Mouse (Mus musculus): ENCODE results near the gene Myh10. TPM values are rescaled to one million over a fixed set of nuclear protein-coding genes. Genes with fewer than 3 reads are reported as not detected.

Myh10 gene
- polyA plus RNA-seq (2012; rRNA removed): 5.9 and 6.3 TPM in 2 replicates

DNA sequence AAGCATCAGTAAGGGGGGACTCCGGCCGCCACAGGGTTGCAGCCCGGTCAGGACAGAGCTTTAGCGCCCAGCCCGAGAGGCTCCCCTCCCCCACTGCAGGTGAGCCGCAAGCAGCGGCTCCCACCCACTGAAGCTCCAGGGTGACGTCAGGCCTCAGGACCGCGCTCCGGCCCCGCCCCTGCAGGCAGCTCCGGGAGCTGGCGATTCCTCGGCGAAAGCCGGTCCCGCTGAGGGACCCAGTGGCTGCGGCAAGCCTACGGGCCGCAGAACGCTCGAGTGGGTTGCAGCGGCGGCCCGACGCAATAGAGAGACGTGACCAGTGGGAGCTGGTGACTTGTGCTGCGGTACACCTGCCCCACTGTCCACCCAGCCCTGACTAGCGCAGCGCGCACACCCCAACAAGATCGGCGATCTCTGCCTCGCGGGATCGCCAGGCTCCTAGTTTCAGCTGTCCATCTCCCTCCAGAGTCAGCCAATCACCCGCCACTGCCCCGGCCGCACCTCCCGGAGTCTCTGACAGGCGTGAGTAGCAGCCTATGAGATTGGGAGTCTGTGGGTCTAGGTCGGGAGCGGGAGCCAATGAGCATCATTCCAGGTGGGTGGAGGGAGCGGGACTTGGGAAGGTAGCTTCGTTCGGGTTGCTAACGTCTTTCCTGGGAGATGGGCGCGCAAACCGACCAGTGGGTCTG lies at the start of gene Myh10:
Gene Myh10, plus strand, starts transcription at position 239 of the 689 bp plus-strand sequence.
- TF ChIP-seq POLR2A (IDR thresholded peaks at IDR 0.05; ENCODE audit: low read depth, low read length) (no peak), CTCF (IDR thresholded peaks at IDR 0.05; ENCODE audit: extremely low read depth, insufficient read depth, insufficient read length, insufficient replicate concordance) (no peak)
- H3K27ac ChIP-seq (ENCODE audit: insufficient read depth, low read length): peak within 1 kb of the TSS; percentile 60; the same call in 1 of the 2 replicates
- peaks cover 22% of the 10 kb centered on the region for H3K27me3 ChIP-seq (ENCODE audit: control insufficient read depth, insufficient read depth, low read length)

DNA sequence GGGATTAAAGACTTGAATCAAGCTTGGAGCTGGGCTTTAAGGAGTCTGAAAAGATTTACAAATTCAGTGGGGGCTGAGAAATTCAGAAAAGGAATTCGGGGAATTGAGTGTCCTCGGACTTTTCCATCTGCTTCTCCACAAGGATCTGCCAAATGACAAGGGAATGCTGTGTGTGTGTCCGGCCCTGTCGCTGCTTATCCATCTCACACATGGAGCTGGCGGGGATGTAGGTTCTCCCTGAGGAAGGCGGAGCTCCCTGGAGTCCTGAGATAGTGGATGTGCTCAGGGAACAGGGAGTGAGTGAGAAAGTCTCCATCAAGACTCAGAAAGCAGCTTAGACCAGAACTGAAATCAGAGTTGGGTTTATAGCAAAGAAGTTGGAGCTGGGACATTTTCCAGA lies 46.6 kb upstream of the Myh10 start:
- DNase-seq (ENCODE audit: low read depth in 1 of 2, low spot score in 2 of 2): no peak

More for the DNA sequence above, at the start of gene Myh10:
- DNase-seq (ENCODE audit: low read depth in 1 of 2, low spot score in 2 of 2): peak; percentile 85 to 95
- peaks cover 11% of the 10 kb centered on the region for H3K4me1 ChIP-seq (ENCODE audit: control insufficient read depth, insufficient read depth, insufficient read length)
- under 1% methylated on average over 51 of the region's 51 CpGs for WGBS
- peak within 1 kb of the TSS; percentile 78 for H3K4me3 ChIP-seq (ENCODE audit: extremely low read depth, insufficient read depth, insufficient read length)
- no peaks in the 10 kb centered on the region for H3K36me3 ChIP-seq (ENCODE audit: control insufficient read depth, insufficient read depth, low read length)

DNA sequence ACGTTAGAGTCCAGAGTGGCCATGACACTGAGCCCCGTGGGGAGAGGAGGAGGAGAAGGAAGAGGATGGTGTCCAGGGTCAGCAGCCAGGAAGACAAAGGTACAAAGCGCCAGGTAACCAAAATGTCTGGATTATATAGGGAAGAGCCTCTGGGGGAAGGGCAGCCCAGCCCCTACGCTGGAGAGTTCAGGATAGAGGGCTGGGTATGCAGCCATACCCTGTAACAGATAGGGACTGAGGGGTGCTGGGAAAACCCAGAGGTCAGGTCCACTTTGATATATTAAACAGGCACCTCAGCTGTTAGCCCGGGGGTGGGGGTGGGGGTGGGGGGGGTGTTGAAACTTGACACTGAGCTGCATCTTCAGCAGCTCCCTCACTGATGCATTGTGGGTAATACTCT lies 43.6 kb upstream of the Myh10 start:
- no peak overlapping the region for H3K27ac ChIP-seq (ENCODE audit: insufficient read depth, low read length)
- no peaks in the 10 kb centered on the region for H3K27me3 ChIP-seq (ENCODE audit: control insufficient read depth, insufficient read depth, low read length)
- H3K36me3 ChIP-seq (ENCODE audit: control insufficient read depth, insufficient read depth, low read length): no peaks in the 10 kb centered on the region
- no peaks in the 10 kb centered on the region for H3K4me1 ChIP-seq (ENCODE audit: control insufficient read depth, insufficient read depth, insufficient read length)
- TF ChIP-seq CTCF (IDR thresholded peaks at IDR 0.05; ENCODE audit: extremely low read depth, insufficient read depth, insufficient read length, insufficient replicate concordance) (no peak), POLR2A (IDR thresholded peaks at IDR 0.05; ENCODE audit: low read depth, low read length) (no peak)
- DNase-seq (ENCODE audit: low read depth in 1 of 2, low spot score in 2 of 2): no peak
- no peak overlapping the region for H3K4me3 ChIP-seq (ENCODE audit: extremely low read depth, insufficient read depth, insufficient read length)
- 80% methylated on average over 5 of the region's 5 CpGs for WGBS

More for the DNA sequence above, 46.6 kb upstream of the Myh10 start:
- Histone ChIP-seq H3K27me3 (ENCODE audit: control insufficient read depth, insufficient read depth, low read length) (no peaks in the 10 kb centered on the region), H3K27ac (ENCODE audit: insufficient read depth, low read length) (no peak overlapping the region), H3K4me3 (ENCODE audit: extremely low read depth, insufficient read depth, insufficient read length) (no peak overlapping the region), H3K4me1 (ENCODE audit: control insufficient read depth, insufficient read depth, insufficient read length) (no peaks in the 10 kb centered on the region), H3K36me3 (ENCODE audit: control insufficient read depth, insufficient read depth, low read length) (no peaks in the 10 kb centered on the region)
- TF ChIP-seq POLR2A (IDR thresholded peaks at IDR 0.05; ENCODE audit: low read depth, low read length) (no peak), CTCF (IDR thresholded peaks at IDR 0.05; ENCODE audit: extremely low read depth, insufficient read depth, insufficient read length, insufficient replicate concordance) (no peak)
- WGBS: 82% methylated on average over 6 of the region's 6 CpGs

DNA sequence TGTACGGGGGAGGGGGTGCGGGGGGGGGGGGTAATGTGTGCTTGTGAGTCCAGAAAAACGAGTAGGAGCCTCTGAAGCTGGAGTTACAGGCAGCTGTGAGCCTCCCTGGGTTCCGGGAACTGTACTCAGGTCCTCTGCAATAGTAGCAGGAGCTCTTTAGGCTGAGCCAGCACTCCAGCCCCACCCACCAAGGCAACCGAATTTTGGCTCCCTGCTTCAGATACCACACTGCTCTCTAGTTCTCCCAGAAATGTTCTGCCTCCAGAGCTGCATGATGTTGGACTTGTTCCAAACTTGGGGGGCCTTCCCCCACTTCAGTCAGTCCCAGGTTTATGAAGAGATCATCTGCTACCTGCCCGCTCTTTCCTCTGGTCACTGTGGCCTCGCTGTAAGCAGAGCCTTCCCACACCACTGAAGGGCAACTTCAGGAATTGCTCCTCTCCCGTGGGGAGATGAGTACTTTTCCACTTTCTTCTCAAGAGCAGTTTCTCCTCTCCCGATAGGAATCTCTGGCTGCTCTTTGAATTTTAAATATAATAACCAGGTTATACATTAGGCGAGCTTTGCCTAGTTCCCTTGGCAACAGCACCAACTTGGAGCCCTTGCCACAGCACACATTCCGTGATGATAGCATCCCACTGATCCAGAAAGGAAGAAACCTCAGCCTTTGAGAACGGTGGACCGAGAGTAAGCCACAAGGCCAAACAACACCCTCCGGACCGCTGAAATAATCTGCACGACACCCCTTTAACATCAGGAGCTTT lies 42.8 kb upstream of the Myh10 start:
- DNase-seq (ENCODE audit: low read depth in 1 of 2, low spot score in 2 of 2): no peak
- no peak for TF ChIP-seq POLR2A (IDR thresholded peaks at IDR 0.05; ENCODE audit: low read depth, low read length)
- TF ChIP-seq CTCF (IDR thresholded peaks at IDR 0.05; ENCODE audit: extremely low read depth, insufficient read depth, insufficient read length, insufficient replicate concordance): no peak
- Histone ChIP-seq H3K4me3 (ENCODE audit: extremely low read depth, insufficient read depth, insufficient read length) (no peak overlapping the region), H3K27ac (ENCODE audit: insufficient read depth, low read length) (no peak overlapping the region), H3K4me1 (ENCODE audit: control insufficient read depth, insufficient read depth, insufficient read length) (no peaks in the 10 kb centered on the region), H3K27me3 (ENCODE audit: control insufficient read depth, insufficient read depth, low read length) (no peaks in the 10 kb centered on the region), H3K36me3 (ENCODE audit: control insufficient read depth, insufficient read depth, low read length) (no peaks in the 10 kb centered on the region)
- WGBS: 78% methylated on average over 15 of the region's 16 CpGs

DNA sequence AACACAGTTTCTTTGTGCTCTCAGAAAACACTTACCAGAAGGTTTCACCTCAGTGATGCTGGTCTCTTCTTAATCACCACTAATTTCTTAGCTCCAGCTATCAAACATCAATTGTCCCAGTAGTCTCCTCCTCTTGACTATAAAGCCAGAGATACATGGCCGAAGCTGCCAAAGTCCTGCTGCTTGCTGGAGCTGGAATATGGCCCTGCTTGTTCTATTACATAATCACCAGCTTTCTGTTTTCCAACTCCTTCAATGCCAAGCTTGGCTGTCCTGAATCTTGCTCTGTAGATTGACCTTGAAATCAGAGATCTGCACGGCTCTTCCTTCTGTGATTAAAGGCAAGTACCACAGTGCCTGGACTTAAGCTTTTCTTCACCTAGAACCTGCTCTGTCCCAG lies 39.8 kb upstream of the Myh10 start:
- Histone ChIP-seq H3K27ac (ENCODE audit: insufficient read depth, low read length) (no peak overlapping the region), H3K27me3 (ENCODE audit: control insufficient read depth, insufficient read depth, low read length) (no peaks in the 10 kb centered on the region), H3K4me3 (ENCODE audit: extremely low read depth, insufficient read depth, insufficient read length) (no peak overlapping the region), H3K4me1 (ENCODE audit: control insufficient read depth, insufficient read depth, insufficient read length) (no peaks in the 10 kb centered on the region), H3K36me3 (ENCODE audit: control insufficient read depth, insufficient read depth, low read length) (no peaks in the 10 kb centered on the region)
- DNase-seq (ENCODE audit: low read depth in 1 of 2, low spot score in 2 of 2): no peak
- TF ChIP-seq POLR2A (IDR thresholded peaks at IDR 0.05; ENCODE audit: low read depth, low read length) (no peak), CTCF (IDR thresholded peaks at IDR 0.05; ENCODE audit: extremely low read depth, insufficient read depth, insufficient read length, insufficient replicate concordance) (no peak)
- WGBS: 90% methylated on average over 2 of the region's 2 CpGs

DNA sequence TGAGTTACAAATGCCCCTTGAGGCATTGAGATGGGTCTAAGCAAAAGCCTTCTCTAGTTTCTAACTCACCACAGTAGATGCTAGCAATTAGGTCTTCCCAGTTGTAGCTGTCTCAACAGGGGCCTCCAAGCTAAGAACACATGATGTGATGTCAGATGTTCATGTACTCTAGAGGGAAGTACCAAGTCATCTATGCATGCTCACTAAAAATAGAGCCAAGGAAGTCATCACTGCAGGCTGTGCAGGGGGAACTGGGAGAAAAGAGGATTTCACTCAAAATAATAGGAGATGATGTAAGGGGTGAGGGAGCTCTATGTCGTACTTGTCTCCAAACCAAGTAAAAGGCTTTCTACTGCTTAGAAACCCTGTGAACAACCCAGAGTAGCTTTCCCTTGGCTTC lies 35.8 kb upstream of the Myh10 start:
- no peak overlapping the region for H3K27ac ChIP-seq (ENCODE audit: insufficient read depth, low read length)
- WGBS: 38% methylated on average over 1 of the region's 1 CpGs
- H3K4me1 ChIP-seq (ENCODE audit: control insufficient read depth, insufficient read depth, insufficient read length): no peaks in the 10 kb centered on the region
- H3K4me3 ChIP-seq (ENCODE audit: extremely low read depth, insufficient read depth, insufficient read length): no peak overlapping the region
- no peaks in the 10 kb centered on the region for H3K36me3 ChIP-seq (ENCODE audit: control insufficient read depth, insufficient read depth, low read length)
- no peaks in the 10 kb centered on the region for H3K27me3 ChIP-seq (ENCODE audit: control insufficient read depth, insufficient read depth, low read length)
- TF ChIP-seq POLR2A (IDR thresholded peaks at IDR 0.05; ENCODE audit: low read depth, low read length) (no peak), CTCF (IDR thresholded peaks at IDR 0.05; ENCODE audit: extremely low read depth, insufficient read depth, insufficient read length, insufficient replicate concordance) (no peak)
- DNase-seq (ENCODE audit: low read depth in 1 of 2, low spot score in 2 of 2): no peak

Measured in spleen, adult 2 months (tissue).